Mouse (Mus musculus) brain, adult 2 months (tissue): ENCODE data around the gene Pou6f1.
"Not testable (repeated sequence)": the region's sequence is repeated elsewhere in the genome, so short reads cannot be mapped to it uniquely, and the experiment has no call there.

Source experiments
- DNase-seq: peaks from one replicate; pipeline ENCODE4 v3.0.0; 2011; ENCODE audit warnings: low read depth, low spot score

Gene Pou6f1

GRCm38 (mm10) chr15:100619200-100619599 lies 19.4 kb upstream of the Pou6f1 start:
- DNase-seq = no peak

- DNase-seq = no peak
These were observed 16.4 kb upstream of the Pou6f1 start for GRCm38 (mm10) chr15:100616221-100616620.

DNA sequence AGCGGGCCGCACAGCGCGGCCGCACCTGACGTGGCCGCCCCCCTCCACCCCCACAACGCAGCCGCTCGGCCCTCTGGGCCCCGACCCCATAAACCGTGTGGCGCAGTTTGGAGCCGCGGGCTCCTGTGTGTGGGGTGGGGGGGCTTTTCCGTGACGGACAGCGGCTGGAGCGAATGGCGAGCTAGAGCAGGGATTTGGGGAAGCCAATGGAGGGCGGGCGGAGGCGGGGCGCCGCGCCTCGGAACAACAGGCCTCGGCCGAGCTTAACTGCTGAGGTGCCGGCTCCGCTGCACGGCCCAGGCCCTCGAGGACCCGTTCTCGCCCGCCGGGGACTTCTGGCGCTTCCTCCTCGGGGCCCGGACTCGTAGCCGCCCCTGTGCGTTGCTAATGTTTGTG lies 16.0 kb upstream of the Pou6f1 start:
- DNase-seq = peak; percentile 97

GRCm38 (mm10) chr15:100614996-100615824 lies 15.4 kb upstream of the Pou6f1 start, which contains the start of gene Dazap2:
Gene Dazap2, plus strand, starts transcription at chr15:100615349.
- peak; percentile 99 for DNase-seq

DNA sequence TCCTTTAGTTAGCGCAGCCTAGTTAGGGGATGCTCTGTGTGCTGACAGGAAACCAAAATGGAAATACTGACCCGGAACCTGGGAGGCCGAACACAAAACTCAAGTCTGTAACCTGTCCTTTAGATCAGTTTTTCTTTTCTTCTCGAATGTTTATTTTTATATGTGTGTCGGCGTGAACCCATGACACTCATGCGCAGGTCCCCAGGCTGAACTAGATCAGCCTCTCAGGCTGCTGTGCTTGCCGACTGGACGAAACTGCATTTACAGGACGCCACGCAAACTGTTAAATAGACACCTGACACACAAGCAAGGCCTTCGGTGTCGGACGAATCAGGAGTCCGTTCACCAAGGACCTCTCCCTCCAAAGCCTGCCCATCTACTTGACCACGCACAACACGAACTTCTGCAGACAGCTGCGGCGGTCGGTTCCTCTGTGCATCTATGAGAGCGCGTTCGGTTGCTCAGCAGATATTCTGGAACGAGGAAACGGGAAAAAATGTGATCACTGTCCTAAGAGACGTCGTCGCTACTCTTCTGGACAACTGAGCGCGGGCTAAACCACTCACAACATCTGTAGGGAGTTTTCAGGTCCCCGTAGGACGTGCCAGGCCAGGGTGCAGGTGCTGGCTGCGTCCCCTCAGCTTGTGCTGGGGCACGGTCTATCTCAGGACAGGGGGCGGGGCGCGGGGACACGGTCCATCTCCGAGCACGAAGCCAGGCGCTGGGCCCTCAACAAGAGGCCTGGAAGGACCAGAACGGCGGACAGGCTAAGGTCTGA lies 14.6 kb upstream of the Pou6f1 start:
- peak; percentile 67 for DNase-seq

DNA sequence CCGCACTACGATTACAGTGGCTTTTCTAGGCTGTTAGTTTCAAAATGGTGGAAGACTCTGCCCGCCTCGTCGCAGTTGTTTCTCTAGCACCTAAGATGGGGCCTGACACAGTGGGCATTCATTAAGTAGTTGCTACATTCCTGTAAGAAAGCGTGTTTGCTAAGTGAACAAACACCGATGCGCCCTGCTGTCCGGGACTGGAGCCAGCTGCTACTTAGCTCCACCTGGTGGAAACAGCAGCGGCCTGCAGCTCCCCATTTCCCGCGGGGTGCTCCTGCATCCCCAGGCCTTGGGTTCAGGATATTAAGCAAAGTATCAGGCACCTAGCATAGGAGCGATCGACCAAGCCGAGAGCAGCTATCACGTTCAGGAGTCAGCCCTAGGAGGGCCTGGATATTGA lies 13.8 kb upstream of the Pou6f1 start:
- peak; percentile 92 for DNase-seq

- DNase-seq = no peak
These were observed 12.6 kb upstream of the Pou6f1 start for GRCm38 (mm10) chr15:100612432-100612831.

DNA sequence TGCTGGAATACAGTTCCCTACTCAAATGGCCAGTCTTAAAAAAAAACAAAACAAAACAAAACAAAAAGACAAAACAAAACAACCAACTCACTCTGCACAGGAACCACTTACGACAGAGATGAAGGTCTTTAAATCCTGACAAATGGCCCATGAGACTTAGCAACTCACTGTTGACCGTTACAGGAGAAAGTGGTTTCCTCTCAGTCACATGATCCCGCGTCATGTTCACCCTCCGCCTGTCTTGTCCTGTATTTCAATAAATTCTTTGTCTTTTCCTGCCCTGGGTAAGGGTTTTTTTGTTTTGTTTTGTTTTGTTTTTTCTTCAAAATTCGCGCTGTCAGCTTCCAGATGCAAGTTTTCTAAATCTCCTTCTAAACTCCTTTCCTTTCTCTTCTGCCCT lies 12.2 kb upstream of the Pou6f1 start:
- no peak for DNase-seq

DNA sequence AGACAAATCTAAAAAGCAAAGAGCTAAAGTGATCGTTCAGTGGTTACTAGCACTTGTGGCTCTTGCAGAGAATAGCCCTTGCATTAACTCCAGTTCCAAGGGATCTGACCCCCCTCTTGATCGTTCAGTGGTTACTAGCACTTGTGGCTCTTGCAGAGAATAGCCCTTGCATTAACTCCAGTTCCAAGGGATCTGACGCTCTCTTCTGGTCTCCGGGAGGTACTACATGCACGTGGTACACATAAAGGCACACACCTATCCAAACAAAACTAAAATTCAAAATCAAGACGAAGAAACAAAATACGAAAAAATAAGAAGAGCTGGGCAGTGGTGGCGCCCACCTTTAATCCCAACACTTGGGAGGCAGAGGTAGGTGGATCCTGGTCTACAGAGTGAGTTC lies 6.9 kb upstream of the Pou6f1 start:
- not testable (repeated sequence) for DNase-seq

DNA sequence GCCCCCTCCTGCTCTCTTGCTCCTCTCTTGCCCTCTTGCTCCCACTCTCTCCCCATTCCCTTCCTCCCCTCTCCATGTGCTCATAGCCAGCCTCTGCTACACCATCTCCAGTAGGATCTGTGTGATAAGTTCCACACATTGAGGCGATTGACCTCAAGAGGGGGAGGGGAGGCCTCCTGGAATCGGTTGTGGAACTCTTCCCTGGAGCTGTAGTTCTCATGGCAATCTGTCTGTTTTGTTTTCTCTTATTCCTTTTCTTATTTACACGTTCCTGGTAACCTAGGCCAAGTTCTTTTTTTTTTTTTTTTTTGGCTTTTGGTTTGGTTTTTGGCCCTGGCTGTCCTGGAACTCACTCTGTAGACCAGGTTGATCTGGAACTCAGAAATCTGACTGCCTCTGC lies 1.9 kb upstream of the Pou6f1 start:
- DNase-seq = no peak

- DNase-seq = no peak
These were observed 1.0 kb upstream of the Pou6f1 start for GRCm38 (mm10) chr15:100600696-100601272.

GRCm38 (mm10) chr15:100600047-100600695 lies 387 bp upstream of the Pou6f1 start:
- DNase-seq = peak; percentile 94

DNA sequence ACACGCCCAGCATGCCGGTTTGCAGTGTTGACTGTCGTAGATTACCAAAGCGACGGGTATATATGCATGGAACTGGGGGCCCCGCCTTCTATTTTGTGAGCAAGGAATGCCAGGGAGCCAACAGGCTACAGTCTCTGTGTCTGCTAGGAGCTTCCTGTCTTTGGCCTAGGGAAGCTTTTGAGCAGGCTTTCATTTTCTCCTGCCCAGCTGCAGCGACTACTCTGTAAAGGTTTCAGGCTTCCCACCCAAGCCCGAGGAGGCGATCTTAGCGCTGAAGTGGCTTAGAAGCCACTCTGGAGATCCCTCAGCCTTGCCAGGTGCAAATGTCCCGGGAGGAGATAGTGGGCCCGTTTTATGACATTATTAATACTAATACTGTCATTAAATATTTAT lies 905 bp downstream of the Pou6f1 start:
- peak; percentile 73 for DNase-seq

DNA sequence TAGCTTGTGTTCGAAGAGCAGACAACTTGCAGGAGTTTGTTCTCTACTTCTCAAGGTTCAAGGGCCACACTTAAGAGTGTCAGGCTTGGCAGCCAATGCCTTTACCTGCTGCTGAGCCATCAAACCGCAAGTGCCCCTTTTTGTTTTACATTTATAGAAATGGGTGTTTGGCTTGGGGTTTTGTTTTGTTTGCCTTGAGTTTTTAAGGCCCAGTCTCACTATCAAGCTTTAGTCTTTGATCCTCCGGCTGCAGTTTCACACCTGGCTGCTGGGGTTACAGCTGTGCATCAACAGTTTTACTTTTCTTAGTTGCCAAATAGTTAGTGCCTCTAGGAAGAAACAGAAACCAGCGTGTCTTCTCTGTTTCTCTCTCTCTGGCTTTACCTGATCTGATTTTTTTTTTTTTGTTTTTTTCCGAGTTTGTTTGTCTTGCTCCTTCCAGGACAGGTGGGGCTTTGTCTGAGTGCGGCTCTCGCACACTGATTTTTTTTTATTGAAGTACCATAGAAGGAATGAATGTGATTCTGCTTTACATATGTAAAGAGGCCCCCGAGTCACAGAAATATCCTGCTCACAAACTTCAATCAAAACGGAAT lies 1.4 kb downstream of the Pou6f1 start:
- DNase-seq = no peak

- no peak for DNase-seq
These were observed 7.0 kb downstream of the Pou6f1 start for GRCm38 (mm10) chr15:100592817-100593216.

DNA sequence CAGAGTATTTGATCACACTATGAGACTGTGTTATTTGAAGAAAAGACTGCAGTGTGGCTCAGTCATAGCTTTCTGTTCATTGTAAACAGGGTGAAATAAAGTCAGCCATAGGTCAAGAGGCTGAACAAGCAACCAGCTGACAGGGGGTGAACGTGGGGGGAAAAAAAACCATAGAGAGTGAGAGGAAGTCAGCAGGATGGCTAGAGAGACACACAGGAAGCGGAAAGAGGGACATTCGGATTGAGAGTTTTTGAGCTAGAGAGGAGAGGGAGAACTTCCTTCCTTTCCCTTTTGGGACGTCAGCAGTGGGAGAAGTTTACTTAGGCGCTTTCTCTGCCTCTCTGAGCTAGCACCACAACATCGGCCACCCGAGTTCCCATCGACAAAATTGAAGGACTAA lies 9.3 kb downstream of the Pou6f1 start:
- no peak for DNase-seq

- no peak for DNase-seq
These were observed 11.5 kb downstream of the Pou6f1 start for GRCm38 (mm10) chr15:100588297-100588696.

DNA sequence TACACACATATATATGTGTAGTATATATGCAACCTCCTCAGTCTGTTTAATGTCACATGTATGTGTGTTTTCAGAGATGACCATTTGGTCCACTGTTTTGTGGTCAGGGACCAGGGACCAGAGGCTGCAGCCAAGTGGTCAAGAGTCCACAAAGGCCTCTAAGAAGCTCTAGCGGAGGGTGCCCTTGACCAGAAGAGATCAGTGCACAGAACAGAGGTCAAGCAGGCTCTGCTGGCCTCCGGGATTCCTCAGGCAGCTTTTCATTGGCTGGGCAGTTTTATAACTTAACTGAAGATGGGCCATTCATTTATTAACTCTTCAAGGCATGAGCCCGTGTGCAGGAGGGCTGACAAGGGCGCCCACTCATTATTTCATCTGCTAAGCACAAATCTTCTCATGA lies 12.6 kb downstream of the Pou6f1 start:
- DNase-seq = no peak

DNA sequence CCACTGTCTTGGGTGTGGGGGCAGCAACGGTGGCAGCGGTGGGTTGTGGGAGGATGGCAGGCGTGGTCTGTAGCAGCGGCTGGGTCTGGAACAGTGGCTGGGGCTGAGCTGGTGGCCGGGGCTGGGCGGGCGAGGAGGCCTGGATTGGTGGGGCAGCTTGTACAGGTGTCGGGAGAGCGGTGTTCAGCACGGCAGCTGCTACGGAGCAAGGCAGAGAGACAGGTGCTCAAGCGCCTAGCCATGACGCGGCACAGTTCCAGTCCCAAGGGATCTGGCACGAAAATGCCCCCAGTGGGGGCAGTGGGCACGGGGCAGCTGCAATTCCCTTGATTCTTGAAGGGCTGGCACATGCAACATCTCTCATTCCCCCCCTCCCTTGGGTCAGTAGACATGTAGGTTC lies 13.9 kb downstream of the Pou6f1 start:
- DNase-seq = no peak

GRCm38 (mm10) chr15:100580108-100580507 lies 19.7 kb downstream of the Pou6f1 start:
- DNase-seq = no peak

DNA sequence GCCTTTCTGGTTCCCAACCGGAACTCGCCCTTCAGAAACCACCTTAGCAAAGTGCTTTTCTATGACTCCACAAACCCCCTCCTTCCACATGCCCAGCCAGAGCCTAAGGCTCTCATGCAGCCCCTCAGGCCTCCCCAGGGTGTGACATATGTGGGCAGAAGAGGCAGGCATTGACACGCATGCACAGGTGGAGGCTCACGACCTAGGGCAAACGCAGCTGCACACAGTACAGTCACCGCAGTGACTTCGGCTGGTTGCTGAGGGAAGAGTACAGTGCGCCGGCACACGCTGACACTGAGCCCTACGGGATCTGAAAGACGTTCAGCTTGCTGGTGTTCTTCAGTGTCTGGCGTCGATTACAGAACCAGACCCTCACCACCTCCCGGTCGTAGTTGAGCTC lies 21.8 kb downstream of the Pou6f1 start:
- DNase-seq = no peak

GRCm38 (mm10) chr15:100576810-100577209 lies 23.0 kb downstream of the Pou6f1 start:
- DNase-seq = no peak
